Mouse (Mus musculus) C2C12 (cell line): Measurements from ENCODE around the gene Cxcr3.

ENCODE experiments used
- CEBPB ChIP-seq: IDR thresholded peaks from one replicate; pipeline ENCODE4 v1.6.1; 2011; ENCODE audit warnings: low read depth, mild to moderate bottlenecking, control low read depth, moderate library complexity
- CTCF ChIP-seq: IDR thresholded peaks from one replicate; pipeline ENCODE4 v1.5.1; 2011; ENCODE audit not compliant: control insufficient read depth, insufficient read depth, insufficient read length
- MYOD1 ChIP-seq: IDR thresholded peaks from one replicate; pipeline ENCODE4 v1.6.1; 2011; ENCODE audit warnings: low read depth; ENCODE audit not compliant: control insufficient read depth, insufficient read length
- MYOG ChIP-seq: IDR thresholded peaks from one replicate; pipeline ENCODE4 v1.6.1; 2011; ENCODE audit not compliant: control insufficient read depth, insufficient read length; ENCODE audit errors: extremely low read depth
- USF1 ChIP-seq: IDR thresholded peaks from one replicate; pipeline ENCODE4 v1.6.1; 2011; ENCODE audit warnings: low read depth, mild to moderate bottlenecking, control low read depth, moderate library complexity

DNA sequence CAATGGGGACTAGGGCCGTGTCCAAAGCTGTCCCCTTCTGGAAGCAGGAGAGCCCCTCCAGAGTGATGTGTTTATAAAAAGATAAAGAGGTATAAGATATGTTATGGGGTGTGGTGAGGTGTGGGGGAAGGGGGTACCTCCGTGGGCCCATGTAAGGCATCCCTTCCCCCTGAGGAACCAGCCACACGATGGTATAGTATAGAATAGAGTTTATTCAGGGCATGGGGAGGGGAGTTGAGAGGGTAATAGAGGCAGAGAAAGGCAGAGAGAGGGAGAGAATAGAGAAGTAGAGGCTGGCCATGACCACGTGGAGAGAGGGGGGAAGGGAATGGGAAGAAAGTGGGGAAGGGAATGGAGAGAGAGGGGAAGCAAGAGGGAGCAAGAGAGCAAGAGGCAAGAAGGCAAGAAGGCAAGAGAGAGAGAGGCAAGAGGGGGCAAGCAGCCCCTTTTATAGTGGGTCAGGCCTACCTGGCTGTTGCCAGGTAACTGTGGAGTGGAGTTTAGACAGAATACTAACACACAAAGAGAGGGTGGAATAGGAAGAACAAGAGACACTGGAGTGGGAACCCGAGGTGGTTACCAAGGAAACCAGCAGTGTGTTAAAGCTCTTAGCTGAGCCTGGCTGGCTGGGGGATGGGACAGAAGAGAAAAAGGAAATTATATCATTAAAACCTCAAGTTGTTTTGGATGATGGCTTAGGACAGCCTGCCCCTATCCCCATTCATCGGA lies 6.4 kb upstream of the Cxcr3 start:
- TF ChIP-seq CTCF = no peak
- no peak for TF ChIP-seq CEBPB
- TF ChIP-seq USF1 = no peak
- no peak for TF ChIP-seq MYOD1
- TF ChIP-seq MYOG = no peak
